Mouse (Mus musculus): ENCODE data around the gene Gm44790. TPM values are rescaled to one million over a fixed set of nuclear protein-coding genes. Genes with fewer than 3 reads are reported as not detected.

The Gm44790 gene
- total and polyA plus RNA-seq, 2 experiments = 0.83 to 4.0 TPM

GRCm38 (mm10) chr6:86385362-86386104 is 40.9 kb upstream of the Gm44790 start:
- peaks cover 4% of the 10 kb centered on the region; the same call in 1 of the 2 replicates for H3K79me2 ChIP-seq (ENCODE audit: control insufficient read depth, insufficient read depth, low read length)
- 0 out of 2 replicates have a peak overlapping the region, but pooled peaks have one; percentile 33 for H3K9ac ChIP-seq (ENCODE audit: low read depth, low read length)
- whole genome bisulfite sequencing = 35% methylated on average over 5 of the region's 5 CpGs
- peaks cover 19% of the 10 kb centered on the region; the same call in 1 of the 2 replicates for H3K4me1 ChIP-seq (ENCODE audit: control insufficient read depth, insufficient read depth, low read length)
- peak; percentile 88 for DNase-seq (ENCODE audit: extremely low read depth, low read depth, low spot score)
- H3K36me3 ChIP-seq (ENCODE audit: control insufficient read depth, insufficient read depth, low read length) = peaks cover 20% of the 10 kb centered on the region
- peak overlapping the region; percentile 90 for H3K27ac ChIP-seq (replicated peaks; ENCODE audit: insufficient read depth, low read depth, low read length)
- no peak for TF ChIP-seq POLR2A (IDR thresholded peaks at IDR 0.05; ENCODE audit: extremely low read depth, insufficient read depth, low read length)
- no peak for TF ChIP-seq CTCF (IDR thresholded peaks at IDR 0.05; ENCODE audit: low read depth, low read length)
- no peaks in the 10 kb centered on the region for H3K27me3 ChIP-seq (ENCODE audit: control insufficient read depth, insufficient read depth, low read length)
- no peak overlapping the region for H3K4me3 ChIP-seq (ENCODE audit: insufficient read depth, low read depth, low read length)

- DNase-seq (ENCODE audit: extremely low read depth, low read depth, low spot score) = peak; percentile 67
- Histone ChIP-seq H3K27ac (replicated peaks; ENCODE audit: insufficient read depth, low read depth, low read length) (peak overlapping the region; percentile 26; the same call in 1 of the 2 replicates), H3K4me3 (ENCODE audit: insufficient read depth, low read depth, low read length) (no peak overlapping the region), H3K79me2 (ENCODE audit: control insufficient read depth, insufficient read depth, low read length) (peaks cover 4% of the 10 kb centered on the region; the same call in 1 of the 2 replicates), H3K9ac (ENCODE audit: low read depth, low read length) (no peak overlapping the region), H3K27me3 (ENCODE audit: control insufficient read depth, insufficient read depth, low read length) (no peaks in the 10 kb centered on the region), H3K4me1 (ENCODE audit: control insufficient read depth, insufficient read depth, low read length) (peaks cover 19% of the 10 kb centered on the region; the same call in 1 of the 2 replicates), H3K36me3 (ENCODE audit: control insufficient read depth, insufficient read depth, low read length) (peaks cover 38% of the 10 kb centered on the region)
- TF ChIP-seq CTCF (IDR thresholded peaks at IDR 0.05; ENCODE audit: low read depth, low read length) (no peak), POLR2A (IDR thresholded peaks at IDR 0.05; ENCODE audit: extremely low read depth, insufficient read depth, low read length) (no peak)
- 52% methylated on average over 12 of the region's 12 CpGs for WGBS
These were observed 39.1 kb upstream of the Gm44790 start for GRCm38 (mm10) chr6:86387313-86387712.

GRCm38 (mm10) chr6:86388461-86388860 is 38.0 kb upstream of the Gm44790 start:
- TF ChIP-seq CTCF (IDR thresholded peaks at IDR 0.05; ENCODE audit: low read depth, low read length) (no peak), POLR2A (IDR thresholded peaks at IDR 0.05; ENCODE audit: extremely low read depth, insufficient read depth, low read length) (no peak)
- peaks cover 19% of the 10 kb centered on the region; the same call in 1 of the 2 replicates for H3K4me1 ChIP-seq (ENCODE audit: control insufficient read depth, insufficient read depth, low read length)
- peaks cover 38% of the 10 kb centered on the region for H3K36me3 ChIP-seq (ENCODE audit: control insufficient read depth, insufficient read depth, low read length)
- H3K4me3 ChIP-seq (ENCODE audit: insufficient read depth, low read depth, low read length) = no peak overlapping the region
- H3K27me3 ChIP-seq (ENCODE audit: control insufficient read depth, insufficient read depth, low read length) = no peaks in the 10 kb centered on the region
- peak overlapping the region; percentile 25; the same call in 1 of the 2 replicates for H3K27ac ChIP-seq (replicated peaks; ENCODE audit: insufficient read depth, low read depth, low read length)
- peaks cover 5% of the 10 kb centered on the region; the same call in 1 of the 2 replicates for H3K79me2 ChIP-seq (ENCODE audit: control insufficient read depth, insufficient read depth, low read length)
- WGBS = 63% methylated on average over 18 of the region's 18 CpGs
- no peak for DNase-seq (ENCODE audit: extremely low read depth, low read depth, low spot score)
- no peak overlapping the region for H3K9ac ChIP-seq (ENCODE audit: low read depth, low read length)

- DNase-seq (ENCODE audit: extremely low read depth, low read depth, low spot score) = no peak
These were observed 35.1 kb upstream of the Gm44790 start for GRCm38 (mm10) chr6:86391326-86391725.

GRCm38 (mm10) chr6:86393187-86393586 is 33.3 kb upstream of the Gm44790 start:
- no peak for TF ChIP-seq POLR2A (IDR thresholded peaks at IDR 0.05; ENCODE audit: extremely low read depth, insufficient read depth, low read length)
- TF ChIP-seq CTCF (IDR thresholded peaks at IDR 0.05; ENCODE audit: low read depth, low read length) = peak; percentile 17; the same call in 1 of the 2 replicates
- H3K36me3 ChIP-seq (ENCODE audit: control insufficient read depth, insufficient read depth, low read length) = peaks cover 34% of the 10 kb centered on the region
- H3K27me3 ChIP-seq (ENCODE audit: control insufficient read depth, insufficient read depth, low read length) = no peaks in the 10 kb centered on the region
- H3K4me1 ChIP-seq (ENCODE audit: control insufficient read depth, insufficient read depth, low read length) = peaks cover 9% of the 10 kb centered on the region
- H3K4me3 ChIP-seq (ENCODE audit: insufficient read depth, low read depth, low read length) = no peak overlapping the region
- WGBS = 89% methylated on average over 1 of the region's 1 CpGs
- no peak overlapping the region for H3K9ac ChIP-seq (ENCODE audit: low read depth, low read length)
- peaks cover 13% of the 10 kb centered on the region; the same call in 1 of the 2 replicates for H3K79me2 ChIP-seq (ENCODE audit: control insufficient read depth, insufficient read depth, low read length)
- no peak overlapping the region for H3K27ac ChIP-seq (replicated peaks; ENCODE audit: insufficient read depth, low read depth, low read length)
- no peak for DNase-seq (ENCODE audit: extremely low read depth, low read depth, low spot score)

More at GRCm38 (mm10) chr6:86391326-86391725, 35.1 kb upstream of the Gm44790 start:
- 95% methylated on average over 5 of the region's 5 CpGs for WGBS
- TF ChIP-seq POLR2A (IDR thresholded peaks at IDR 0.05; ENCODE audit: extremely low read depth, insufficient read depth, low read length) (no peak), CTCF (IDR thresholded peaks at IDR 0.05; ENCODE audit: low read depth, low read length) (no peak)
- no peak overlapping the region for H3K9ac ChIP-seq (ENCODE audit: low read depth, low read length)
- H3K79me2 ChIP-seq (ENCODE audit: control insufficient read depth, insufficient read depth, low read length) = peaks cover 13% of the 10 kb centered on the region; the same call in 1 of the 2 replicates
- no peak overlapping the region for H3K4me3 ChIP-seq (ENCODE audit: insufficient read depth, low read depth, low read length)
- no peaks in the 10 kb centered on the region for H3K27me3 ChIP-seq (ENCODE audit: control insufficient read depth, insufficient read depth, low read length)
- peaks cover 38% of the 10 kb centered on the region for H3K36me3 ChIP-seq (ENCODE audit: control insufficient read depth, insufficient read depth, low read length)
- no peak overlapping the region for H3K27ac ChIP-seq (replicated peaks; ENCODE audit: insufficient read depth, low read depth, low read length)
- peaks cover 12% of the 10 kb centered on the region for H3K4me1 ChIP-seq (ENCODE audit: control insufficient read depth, insufficient read depth, low read length)
